Mouse (Mus musculus): ENCODE results near the gene Lipt1. TPM values are rescaled to one million over a fixed set of nuclear protein-coding genes. Genes with fewer than 3 reads are reported as not detected.

Lipt1 gene
- total RNA-seq (2021), result 1 to 10 TPM; 8.0 to 9.9 TPM

DNA sequence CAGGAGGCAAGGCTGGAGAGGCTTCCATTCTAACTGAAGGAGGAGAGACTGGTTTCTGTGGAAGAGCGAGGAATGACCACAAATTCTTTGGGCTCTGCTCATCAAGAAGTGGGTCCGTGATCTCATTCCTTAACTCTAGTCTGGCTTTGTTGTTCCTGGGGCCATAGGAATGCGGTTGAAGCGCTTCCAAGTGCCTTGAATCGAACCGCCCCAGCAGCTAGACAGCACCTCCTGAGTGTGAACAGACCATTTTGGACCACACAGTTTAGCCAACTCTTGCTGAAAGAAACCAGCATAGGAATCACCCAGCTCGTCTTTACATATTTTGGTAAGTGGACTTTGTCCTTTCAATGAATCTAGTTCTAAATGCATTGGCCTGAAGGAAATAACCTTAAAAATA is at the start of gene Lipt1:
Lipt1 (plus strand) TSS at position 35 of the 400 bp plus-strand sequence.
- DNase-seq (ENCODE audit: low spot score in 2 of 2), result peak in 1 of 2 experiments; percentile 29
- intact Hi-C loops (cut with DNase I), result no loop called here

DNA sequence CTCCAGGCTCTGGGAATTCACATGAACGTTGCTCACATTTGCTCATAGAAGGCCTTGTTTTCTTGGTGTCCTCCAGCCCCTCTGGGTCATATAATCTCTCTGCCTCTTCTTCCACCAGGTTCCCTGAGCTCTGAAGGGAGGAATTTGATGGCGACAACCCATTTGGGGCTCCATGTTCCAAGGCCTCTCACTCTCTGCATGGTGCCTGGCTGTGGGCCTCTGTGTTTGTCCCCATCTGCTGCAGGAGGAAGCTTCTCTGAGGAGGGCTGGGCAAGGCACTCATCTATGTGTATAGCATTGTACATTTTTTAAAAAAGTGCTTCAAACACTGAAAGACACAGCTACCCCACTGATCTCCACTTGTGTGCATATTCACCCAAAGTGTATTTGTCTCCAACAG is 39.9 kb upstream of the Lipt1 start:
- DNase-seq (ENCODE audit: low spot score in 2 of 2), result no peak
- intact Hi-C loops (cut with DNase I), result no loop called here

DNA sequence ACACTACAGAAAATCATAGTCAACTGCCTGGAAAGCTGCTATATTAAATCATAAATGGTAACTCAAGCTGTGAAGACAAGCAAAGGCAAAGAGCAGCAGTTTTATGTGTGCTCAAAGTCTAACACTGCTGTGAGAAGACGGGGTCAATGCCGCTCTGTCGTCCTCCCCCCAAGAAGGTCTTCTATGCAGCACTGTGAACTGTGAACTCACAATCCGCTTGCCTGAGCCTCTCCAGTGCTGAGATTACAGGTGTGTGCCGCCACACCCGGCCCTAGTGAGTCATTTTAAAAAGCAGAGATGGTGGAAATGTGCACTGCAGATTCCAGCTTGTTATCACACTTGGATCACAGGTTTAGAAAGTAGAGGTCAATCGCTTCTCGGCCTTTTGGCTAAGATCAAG is 24.7 kb upstream of the Lipt1 start:
- intact Hi-C loops (cut with DNase I), result no loop called here
- DNase-seq (ENCODE audit: low spot score in 2 of 2), result no peak

DNA sequence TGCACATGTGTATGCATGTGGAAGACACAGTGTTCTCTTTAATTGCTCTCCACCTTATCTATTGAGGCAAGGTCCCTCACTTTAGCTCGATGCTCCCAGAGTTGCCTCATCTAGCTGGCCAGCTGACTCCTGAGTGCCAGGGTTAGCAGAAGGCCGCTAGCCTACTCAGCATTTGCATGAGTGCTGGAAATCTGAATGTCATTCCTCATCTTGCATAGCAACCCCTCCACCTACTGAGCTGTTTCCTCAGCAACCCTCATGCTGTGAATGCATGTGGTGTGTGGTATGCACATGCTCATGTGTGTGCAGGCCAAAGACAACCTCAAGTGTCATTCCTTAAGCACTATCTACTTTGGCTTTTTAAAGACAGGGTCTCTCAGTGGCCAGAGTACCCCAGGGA is 20.8 kb upstream of the Lipt1 start:
- intact Hi-C loops (cut with DNase I), result no loop called here
- DNase-seq (ENCODE audit: low spot score in 2 of 2), result no peak

DNA sequence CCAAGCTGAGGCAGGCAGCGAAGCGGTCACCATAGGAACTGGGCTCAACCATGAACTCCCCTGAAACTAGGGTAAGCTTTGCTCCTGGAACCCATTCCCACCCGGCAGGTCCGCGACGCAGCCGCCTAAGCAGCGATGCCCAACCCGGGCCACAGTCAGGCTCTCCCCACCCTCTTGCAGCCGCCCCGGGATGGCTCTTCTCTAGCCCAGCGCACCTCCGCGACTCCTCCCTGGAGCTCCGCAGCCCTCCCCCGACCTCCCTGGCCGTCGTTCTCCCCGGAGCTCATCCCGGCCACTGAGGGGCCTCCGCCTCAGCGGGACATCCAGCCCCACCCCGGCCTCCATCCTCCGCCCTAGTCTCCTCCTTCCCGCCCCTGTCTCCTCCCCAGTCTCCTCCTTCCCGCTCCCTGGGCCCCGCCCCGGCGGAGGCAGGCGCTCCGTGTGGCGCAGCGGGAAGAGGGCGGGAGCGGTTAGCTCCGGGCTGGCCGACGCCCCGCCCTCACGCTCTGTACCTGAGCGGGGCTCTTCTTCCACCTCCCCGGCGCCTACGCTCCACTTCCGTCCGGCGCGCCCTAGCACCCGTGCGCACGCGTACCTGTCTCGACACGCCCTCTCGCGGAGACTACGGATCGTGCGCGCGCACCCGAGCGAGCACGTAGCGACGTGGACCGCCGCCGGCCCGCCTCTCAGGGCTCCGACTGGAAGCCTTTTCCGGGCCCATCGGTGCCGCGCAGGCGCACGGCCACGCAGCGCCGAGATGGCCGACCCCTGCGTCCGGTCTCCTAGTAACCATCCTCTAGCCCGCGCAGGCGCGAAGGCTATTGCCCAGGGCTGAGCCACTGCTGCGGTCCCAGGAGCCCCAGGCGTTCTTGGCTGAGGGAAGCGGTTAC is 6.8 kb upstream of the Lipt1 start:
- intact Hi-C loops (cut with DNase I), result loop anchor here (1.0 to 5.0 kb wide), 4 partner anchors 26 to 187 kb away; partner anchors contain the start of genes Mitd1 and Mrpl30
- DNase-seq (ENCODE audit: low spot score in 2 of 2), result peak; percentile 100

DNA sequence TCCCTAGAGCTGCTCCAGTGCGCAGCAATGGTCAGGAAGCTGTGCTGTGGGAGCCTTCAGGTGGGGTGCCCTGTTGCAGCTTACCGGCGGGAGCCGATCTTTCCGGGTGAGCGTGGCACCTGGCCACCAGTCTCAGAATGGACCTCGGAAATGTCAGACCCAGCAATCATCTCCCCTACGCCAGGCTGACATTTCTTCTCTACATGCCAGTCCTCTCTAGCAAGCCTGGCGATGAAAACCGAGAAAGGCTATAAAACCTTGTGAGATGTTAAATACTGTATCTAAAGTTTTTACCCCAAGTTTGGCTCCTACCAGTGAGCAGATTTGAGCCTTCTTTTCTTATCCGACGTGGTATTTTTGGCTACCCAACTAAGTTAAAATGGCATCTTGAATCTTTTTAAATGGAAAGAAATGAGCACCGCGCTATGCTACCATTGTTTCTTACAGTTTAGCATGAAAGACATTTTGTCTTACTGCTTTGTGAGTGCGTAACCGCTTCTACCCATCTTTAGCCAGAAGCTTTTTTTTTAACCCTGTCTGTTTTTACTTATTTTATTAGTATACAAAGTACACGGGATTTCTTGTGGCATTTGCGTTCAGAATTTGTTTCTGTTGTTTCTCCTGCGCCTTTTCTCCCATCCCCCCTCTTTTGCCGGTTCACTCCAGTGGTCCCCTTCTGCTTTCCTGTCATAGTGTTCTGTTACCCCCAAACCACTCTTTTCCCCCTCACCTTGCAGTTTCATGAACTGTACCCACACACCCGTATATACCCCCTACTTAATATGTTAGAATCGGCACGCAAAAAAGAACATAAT is 5.9 kb upstream of the Lipt1 start:
- DNase-seq (ENCODE audit: low spot score in 2 of 2), result no peak
- intact Hi-C loops (cut with DNase I), result loop anchor here (2.0 to 5.0 kb wide), 3 partner anchors 25 to 188 kb away; partner anchors contain the start of genes Mitd1 and Mrpl30

DNA sequence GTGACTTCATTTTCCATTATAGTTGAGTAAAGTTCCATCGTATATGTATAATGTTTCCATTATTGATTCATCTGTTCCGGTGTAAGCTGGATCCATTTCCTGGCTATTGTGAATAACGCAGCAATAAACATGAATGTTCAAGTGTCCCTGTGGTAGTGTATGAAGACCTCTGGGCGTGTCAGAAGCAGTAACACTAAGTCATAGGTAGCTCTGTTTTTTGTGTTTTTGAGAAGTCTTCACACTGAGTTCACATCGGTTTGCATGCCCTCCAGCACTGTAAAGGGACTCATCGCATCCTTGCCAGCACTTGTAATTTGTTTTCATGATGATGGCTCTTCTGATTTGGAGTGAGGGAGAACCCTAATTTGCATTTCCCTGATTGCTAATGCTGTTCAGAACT is 5.3 kb upstream of the Lipt1 start, which contains the start of gene Tsga10:
Tsga10 (minus strand) TSS at position 144 of the 400 bp plus-strand sequence.
- intact Hi-C loops (cut with DNase I), result loop anchor here (5.0 kb wide), 1 partner anchor 189 kb away; no protein-coding TSS in a partner anchor
- DNase-seq (ENCODE audit: low spot score in 2 of 2), result no peak

DNA sequence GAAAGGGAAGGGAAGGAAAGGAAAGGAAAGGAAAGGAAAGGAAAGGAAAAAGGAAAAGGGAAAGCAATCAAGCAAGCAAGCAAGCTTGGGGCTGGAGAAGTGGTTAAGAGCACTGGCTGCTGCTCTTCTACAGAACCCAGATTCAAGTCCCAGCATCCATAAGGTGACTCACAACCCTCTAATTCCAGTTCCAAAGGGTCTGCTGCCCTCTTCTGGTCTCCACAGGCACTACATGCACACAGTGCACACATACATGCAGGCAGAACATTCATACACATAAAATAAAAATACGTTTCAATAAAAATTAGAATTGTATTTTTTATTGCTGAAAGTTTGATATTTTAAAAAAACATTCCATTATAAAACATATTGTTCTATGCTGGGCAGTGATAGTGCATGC is 4.5 kb upstream of the Lipt1 start:
- intact Hi-C loops (cut with DNase I), result loop anchor here (5.0 kb wide), 1 partner anchor 190 kb away; no protein-coding TSS in a partner anchor
- no peak for DNase-seq (ENCODE audit: low spot score in 2 of 2)

DNA sequence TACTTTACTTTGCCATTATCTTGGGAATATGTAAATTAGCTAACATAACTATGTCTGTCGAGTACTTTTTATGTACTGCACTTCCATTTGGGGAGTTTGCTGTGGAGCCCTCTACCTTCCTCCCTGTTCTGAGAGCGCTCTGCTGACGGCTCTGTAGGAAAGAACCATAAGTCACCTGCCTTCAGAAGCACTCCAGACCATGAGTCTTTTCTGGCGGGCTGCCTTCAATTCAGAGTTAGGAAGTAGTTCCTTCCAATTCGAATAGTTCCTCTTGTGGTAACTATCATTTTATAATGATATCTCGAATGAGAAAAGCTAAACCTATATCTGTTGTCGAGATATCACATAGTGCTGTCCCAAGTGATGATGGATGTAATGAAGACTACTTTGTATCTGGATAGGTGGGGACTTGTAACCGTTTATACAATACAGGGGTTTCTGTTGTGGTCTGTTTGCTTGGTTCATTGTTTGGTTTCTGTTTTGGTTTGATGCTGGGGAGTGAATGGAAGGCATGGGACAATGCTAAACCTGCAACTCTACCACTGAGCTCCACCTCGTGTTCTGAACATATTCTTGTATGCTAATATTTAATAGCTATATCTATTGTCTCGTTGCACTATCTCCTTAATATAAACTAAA is 3.7 kb upstream of the Lipt1 start:
- intact Hi-C loops (cut with DNase I), result loop anchor here (5.0 kb wide), 1 partner anchor 191 kb away; no protein-coding TSS in a partner anchor
- no peak for DNase-seq (ENCODE audit: low spot score in 2 of 2)

DNA sequence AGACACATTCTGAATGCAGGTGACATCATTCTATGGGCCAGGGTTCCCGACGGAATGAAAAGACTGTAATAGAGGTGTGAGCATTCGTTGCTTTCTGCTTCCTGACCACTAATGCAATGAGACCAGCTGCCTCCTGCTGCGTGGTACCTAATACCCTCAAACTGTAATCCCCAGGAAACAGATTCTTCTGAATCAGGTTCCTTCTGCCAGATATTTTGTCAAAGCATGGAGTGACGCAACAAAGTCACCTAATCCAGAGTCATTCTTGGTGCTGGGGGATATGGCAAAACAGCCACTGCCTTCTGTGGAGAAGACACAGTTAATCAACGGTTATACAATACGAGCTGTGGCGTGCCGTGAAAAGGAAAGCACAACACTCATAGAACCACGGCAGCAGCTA is 2.9 kb upstream of the Lipt1 start:
- DNase-seq (ENCODE audit: low spot score in 2 of 2), result no peak
- intact Hi-C loops (cut with DNase I), result loop anchor here (5.0 kb wide), 1 partner anchor 191 kb away; no protein-coding TSS in a partner anchor

DNA sequence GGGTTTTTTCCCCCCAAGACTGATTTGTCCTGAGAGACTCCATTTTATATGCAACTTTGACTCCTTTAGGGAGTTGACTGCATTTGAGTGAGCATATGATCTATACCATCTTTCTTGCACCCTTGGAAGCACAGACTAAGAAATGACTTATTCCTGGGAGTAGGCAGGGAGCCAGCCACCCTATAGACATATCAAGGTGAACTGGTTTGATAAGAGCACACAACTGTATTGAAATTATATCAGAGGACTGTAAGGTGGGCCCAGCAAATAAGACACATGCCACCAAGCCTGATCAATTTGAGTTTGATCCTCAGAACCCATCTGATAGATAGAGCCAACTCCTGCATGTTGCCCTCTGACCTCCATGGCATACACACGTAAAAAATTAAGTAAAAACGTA is 2.2 kb upstream of the Lipt1 start:
- intact Hi-C loops (cut with DNase I), result loop anchor here (5.0 kb wide), 1 partner anchor 192 kb away; no protein-coding TSS in a partner anchor
- no peak for DNase-seq (ENCODE audit: low spot score in 2 of 2)

DNA sequence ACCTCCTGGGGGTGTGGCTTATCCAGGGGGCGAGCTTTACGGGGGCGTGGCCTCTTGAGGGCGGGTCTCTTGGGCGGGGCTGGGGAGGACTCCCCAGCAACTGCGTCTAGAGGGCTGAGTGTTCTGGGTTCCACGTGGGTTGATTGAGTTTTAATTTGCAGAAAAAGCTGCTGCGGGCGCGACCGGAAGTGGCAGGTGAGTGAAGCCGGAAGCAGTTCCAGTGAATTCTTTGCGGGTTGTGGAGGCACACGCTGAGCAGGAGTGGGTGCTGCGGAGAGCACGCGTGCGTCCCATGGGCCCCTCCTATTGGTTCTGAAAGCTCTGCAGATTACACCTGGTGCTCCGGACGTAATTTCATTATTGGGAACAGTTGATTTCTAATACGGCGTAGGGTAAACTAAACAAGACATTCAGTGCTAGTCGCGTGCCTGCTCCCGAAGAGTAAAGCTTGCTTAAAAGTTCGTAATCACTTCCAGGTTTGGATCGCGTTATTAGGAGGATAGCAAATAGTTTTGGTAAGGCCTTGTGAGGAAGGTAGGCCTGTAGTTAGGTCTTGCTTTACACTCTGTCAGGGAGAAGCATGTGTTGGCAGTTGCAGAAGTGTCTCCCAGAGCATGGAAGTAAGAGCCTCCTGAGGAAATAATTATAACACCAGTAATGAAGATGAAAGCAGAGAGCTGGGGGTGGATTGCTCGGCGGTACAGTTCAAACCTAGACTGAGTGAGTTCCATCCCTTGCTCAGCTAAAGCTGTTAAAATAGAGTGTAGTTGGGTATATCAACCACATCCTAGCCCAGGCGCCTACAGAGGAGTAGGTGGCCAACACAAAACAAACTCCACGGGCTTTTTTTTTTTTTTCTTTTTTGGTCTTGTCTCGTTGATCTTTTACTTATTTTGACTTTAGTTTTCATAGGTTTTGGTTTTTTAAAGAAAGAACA is 861 bp downstream of the Lipt1 start:
- DNase-seq (ENCODE audit: low spot score in 2 of 2), result peak; percentile 81 to 83
- intact Hi-C loops (cut with DNase I), result no loop called here

DNA sequence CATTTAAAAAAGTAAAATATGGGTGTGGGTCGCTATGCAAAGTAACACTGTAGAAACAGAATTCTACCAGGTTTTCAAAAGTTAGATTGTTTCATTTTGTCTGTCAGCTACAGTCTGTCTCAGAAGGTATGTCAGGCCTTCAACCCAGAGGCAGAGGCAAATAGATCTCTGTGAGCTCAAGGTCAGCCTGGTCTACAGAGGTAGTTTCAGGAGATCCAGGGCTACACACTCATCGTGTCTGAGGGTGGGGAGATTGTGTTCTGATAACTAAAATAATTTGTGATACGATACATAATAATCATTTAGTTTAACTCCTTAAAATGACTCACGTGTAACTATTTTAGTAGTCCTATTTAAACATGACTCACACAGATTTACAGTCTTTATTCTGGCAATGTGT is 1.6 kb downstream of the Lipt1 start:
- intact Hi-C loops (cut with DNase I), result no loop called here
- no peak for DNase-seq (ENCODE audit: low spot score in 2 of 2)

DNA sequence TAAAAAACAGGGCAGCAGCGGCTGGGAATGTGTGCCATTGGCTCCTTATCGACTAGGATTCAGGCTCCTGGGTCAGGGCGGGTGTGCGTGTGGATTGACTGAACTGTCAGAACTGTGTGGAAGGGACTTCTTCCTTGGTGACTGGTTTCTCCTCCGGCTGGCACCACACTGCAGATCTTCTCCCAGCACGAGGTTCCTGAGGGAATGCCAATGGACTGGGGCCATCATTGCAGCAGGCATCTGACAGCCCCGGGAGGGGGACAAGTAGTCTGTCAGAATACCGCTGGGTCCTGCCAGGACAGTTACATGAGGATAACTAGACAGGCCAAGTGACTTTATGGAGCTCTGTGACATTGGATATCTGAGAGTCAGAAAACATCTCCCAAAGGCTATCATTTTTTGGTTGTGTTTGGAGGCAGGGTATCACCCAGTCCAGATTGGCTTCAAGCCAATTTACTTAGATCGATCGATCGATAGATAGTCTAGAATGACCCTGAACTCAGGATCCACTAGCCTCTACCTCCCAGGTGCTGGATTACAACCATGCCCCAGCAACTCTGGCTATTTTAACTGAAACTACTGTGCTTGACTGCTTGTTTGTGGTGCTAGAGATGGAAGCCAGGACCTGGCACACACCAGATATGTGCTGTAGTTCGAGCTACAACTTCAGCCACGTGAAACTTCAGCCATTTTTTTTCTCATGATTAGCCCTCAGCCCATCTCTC is 6.4 kb downstream of the Lipt1 start:
- intact Hi-C loops (cut with DNase I), result no loop called here
- no peak for DNase-seq (ENCODE audit: low spot score in 2 of 2)

DNA sequence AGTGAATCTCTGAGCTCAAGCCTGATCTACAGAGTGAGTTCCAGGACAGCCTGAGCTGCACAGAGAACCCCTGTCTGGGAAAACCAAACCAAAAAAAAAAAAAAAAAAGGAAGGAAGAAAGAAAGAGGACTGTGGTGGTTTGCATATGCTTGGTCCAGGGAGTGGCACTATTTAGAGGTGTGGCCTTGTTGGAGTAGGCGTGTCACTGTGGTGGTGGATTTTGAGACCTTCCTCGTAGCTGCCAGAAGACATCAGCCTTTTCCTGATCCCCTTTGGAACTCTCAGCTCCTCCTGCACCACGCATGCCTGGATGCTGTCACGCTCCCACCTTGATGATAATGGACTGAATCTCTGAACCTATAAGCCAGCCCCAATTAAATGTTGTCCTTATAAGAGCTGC is 11.9 kb downstream of the Lipt1 start:
- intact Hi-C loops (cut with DNase I), result no loop called here

DNA sequence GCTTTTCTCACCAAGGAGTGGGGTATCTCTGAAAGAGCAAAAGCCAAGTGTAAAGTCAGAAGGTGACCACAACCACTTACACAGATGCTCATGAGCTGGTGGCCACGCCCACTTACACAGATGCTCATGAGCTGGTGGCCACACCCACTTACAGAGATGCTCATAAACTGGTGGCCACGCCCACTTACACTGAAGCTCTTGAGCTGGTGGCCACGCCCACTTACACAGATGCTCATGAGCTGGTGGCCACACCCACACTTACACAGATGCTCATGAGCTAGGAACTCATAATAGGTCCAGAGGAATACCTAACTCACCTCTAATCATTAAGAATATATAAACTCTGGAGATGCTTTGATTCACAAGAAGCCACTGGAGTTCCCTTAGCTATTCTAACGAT is 12.9 kb downstream of the Lipt1 start:
- intact Hi-C loops (cut with DNase I), result no loop called here
- no peak for DNase-seq (ENCODE audit: low spot score in 2 of 2)

More for the DNA sequence above, 11.9 kb downstream of the Lipt1 start:
- no peak for DNase-seq (ENCODE audit: low spot score in 2 of 2)

DNA sequence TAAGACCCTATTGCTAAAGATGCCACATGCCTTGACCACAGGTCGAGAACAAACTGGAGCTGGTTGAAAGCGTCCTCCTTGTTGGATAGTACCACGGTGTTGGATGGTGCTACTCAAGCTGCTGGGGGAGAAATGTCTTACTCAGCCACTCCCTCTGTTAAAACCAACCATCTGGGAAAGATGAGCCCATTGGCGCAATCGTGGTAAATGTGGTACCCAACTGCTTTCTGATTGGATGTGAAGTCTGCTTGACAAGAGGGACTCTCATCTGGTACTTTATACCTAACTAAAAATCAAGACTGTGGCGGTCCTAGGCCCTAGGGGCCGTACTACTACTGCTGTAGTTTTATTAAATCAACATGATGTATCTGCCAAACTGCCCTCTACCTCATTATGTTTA is 17.7 kb downstream of the Lipt1 start:
- no peak for DNase-seq (ENCODE audit: low spot score in 2 of 2)
- intact Hi-C loops (cut with DNase I), result no loop called here
